Mouse (Mus musculus) small intestine, adult 2 months (tissue): Measurements from ENCODE around the gene Gm20388.

Experiments
- CTCF ChIP-seq: fragments of 200-500 bp; IDR thresholded peaks from 2 replicates; pipeline ENCODE4 v1.5.1; 2012; ENCODE audit warnings: low read depth, mild to moderate bottlenecking, control low read depth, inconsistent platforms, low read length, moderate library complexity, mixed read lengths; ENCODE audit not compliant: insufficient replicate concordance, insufficient read length; ENCODE audit errors: extremely low read depth
- POLR2A ChIP-seq: fragments of 200-500 bp; IDR thresholded peaks from 2 replicates; pipeline ENCODE4 v1.6.1; 2012; ENCODE audit warnings: low read depth, mild to moderate bottlenecking, control low read depth, inconsistent platforms, low read length, moderate library complexity

- TF ChIP-seq CTCF = no peak
- TF ChIP-seq POLR2A = no peak
Measured at GRCm38 (mm10) chr8:121088281-121088680, 1177.6 kb downstream of the Gm20388 start.
